Mouse (Mus musculus) left cerebral cortex, postnatal 10 days (tissue): Measurements from ENCODE around the gene Rgma. TPM values are rescaled to one million over a fixed set of nuclear protein-coding genes. Genes with fewer than 3 reads are reported as not detected.
A peak's percentile ranks its signal among the peaks of the same experiment; 100 is the strongest.

Experiments used
- DNase-seq, 2 experiments: peaks; one replicate each; pipeline ENCODE4 v3.0.0; 2021 to 2022; ENCODE audit warnings: low spot score in 2 of 2, mixed read lengths in 1 of 2; ENCODE audit errors: extremely low spot score in 1 of 2
- intact Hi-C: fragments of 180-260 bp; cut with DNase I; formaldehyde crosslinking; loops from one replicate; pipeline ENCODE4 v1.15.1; 2025
- total RNA-seq, 2 experiments: library from RNA; stranded (reverse); gene quantifications; 2 replicates each; pipeline ENCODE4 v1.2.3; 2021

Gene Rgma
- total RNA-seq, 2 experiments from 2014 or later, result 151 to 153 TPM

- DNase-seq, result no peak
Measured at GRCm38 (mm10) chr7:73365965-73366364, 9.3 kb upstream of the Rgma start.

DNA sequence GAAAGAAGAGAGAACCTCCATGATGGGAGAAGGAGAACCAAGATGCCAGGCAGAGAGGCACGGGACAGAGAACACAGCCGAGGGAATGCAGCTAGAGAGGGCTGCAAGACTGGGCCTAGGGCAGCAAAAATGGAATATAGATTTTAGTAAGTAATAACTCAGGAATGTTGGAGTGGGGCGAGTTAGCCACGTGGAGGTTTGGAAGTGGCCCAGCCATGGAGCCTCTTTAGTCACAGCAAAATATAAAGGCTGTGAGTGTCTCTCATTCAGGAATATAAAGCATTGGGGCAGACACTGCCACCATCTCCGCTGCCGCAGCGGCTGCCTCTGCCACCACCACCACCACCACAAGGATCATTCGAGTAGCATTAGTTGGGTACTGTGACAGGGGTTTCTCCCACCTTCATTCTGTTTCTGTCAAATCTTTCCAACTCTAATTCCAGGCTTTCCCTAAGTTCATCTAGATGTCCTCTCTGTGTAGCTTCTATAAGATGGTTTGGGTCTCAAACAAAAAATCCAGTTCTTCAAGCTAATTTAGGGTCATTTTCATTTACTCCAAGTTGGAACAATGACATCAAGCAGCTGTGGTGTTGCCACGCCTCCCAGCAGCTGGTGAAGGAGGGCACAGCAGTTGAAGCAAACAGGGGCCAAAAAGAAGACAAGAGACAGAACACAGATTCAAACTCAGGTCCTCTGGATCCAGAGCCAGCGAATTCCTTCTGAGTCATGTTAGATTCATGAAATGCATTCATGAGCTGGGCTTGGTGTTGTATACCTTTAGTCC lies 7.4 kb upstream of the Rgma start:
- no peak for DNase-seq
- intact Hi-C loops, result no loop called here

More at GRCm38 (mm10) chr7:73365965-73366364, 9.3 kb upstream of the Rgma start:
- intact Hi-C loops, result no loop called here

DNA sequence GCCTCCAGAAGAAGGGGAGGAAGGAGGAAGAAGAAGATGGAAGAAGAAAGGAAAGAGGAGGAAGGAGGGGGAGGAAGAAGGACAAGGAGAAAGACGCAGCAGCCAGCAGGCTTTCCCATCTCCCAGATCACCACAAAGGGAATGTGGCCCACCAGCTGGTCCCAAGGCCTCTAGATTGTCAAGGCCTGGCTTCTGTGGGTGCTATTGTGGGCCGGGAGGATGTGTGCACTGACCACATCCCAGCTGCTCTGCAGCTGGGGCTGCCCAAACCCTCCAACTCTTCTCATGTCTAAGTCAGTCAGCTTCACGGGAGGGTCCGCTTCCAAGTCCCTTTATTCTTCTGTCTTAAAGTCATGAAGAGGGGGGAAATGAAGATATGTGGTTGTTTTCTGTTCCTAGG lies 5.3 kb upstream of the Rgma start:
- no peak for DNase-seq
- intact Hi-C loops, result loop anchor here (5.0 kb wide), 1 partner anchor 43 kb away; no protein-coding TSS in a partner anchor

DNA sequence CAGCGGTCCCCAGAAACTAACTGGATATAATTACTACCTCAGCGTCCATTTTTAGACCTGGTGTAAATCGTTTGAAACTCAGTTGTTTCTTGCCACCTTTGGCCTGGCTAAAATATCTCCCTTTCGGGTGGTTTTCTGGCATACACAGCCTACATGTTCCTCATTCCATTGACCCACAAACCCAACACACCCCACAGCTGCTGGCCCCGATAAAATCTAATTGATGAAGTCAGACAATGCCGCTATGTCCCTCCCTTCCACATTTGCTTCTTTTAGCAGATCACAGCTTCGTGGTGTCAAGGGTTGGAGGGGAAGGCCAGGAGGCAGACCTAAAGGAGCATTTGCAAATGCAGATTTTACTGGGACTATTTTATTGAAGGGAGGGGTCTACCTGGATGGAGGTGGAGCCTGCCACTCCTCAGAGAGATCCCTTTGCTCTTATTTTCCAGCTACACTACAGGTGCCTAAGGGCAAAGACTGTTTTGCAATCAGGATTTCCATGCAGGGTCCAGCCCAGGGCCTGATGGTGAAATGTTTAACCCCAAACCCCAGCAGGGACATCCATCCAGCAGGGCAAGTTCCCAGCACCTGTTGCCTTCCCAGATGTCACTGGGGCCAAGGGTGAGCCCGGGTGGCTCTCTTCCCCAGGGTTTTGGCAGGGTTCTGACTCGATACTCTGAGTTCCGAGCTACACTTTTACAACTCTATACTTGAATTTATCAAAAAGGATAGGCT lies 3.6 kb upstream of the Rgma start:
- intact Hi-C loops, result loop anchor here (5.0 kb wide), 1 partner anchor 44 kb away; no protein-coding TSS in a partner anchor
- no peak for DNase-seq

DNA sequence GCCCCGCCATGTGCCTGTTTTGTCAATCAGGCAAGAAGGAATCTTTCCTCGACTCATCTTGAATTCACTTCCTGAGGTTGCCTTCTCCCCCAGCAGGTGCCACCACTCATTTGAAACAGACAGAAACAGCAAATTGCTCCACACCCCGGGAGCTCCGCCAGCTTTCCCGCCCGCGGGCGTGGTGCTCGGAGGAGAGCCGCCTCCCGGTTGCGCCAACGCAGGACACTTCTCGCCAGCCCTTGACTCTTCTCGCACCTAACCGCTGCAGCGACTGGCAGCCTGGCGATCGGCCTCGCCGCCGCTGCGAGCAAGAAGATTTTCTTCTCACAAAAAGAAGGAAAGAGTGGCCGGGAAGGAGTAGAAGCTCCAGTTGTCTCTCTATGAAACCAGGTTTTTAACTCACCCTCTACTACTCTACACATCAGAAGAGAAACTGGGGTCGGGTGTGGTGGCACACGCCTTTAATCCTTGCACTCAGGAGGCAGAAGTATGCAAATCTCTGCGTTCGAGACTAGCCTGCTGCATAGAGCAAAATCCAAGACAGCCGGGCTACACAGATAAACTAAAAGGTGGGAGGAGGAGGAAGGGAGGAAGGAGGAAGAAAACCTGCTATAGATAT lies 2.8 kb upstream of the Rgma start:
- intact Hi-C loops, result loop anchor here (5.0 kb wide), 1 partner anchor 45 kb away; no protein-coding TSS in a partner anchor
- DNase-seq, result peak in 1 of 2 experiments; percentile 81

DNA sequence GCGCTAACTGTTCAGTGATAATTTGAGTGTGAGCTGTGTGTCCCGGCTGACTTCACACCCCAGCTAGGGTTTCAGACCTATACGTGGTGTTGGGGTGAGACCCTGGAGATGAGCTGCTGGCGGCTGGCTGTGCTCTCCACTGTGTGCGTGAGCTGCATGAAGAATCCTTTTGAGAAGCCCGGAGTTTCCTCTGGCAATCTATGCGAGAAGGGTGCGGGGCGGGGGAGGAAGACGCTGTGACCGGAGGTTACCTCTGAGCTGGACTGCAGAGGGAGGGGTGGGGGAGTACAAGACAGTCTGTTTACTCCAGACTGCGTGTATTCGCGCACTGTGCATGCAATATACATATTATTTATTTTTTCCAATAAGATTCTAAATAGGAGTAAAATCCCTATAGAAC lies 582 bp upstream of the Rgma start:
- DNase-seq, result peak; percentile 69 to 84
- intact Hi-C loops, result loop anchor here (5.0 kb wide), 4 partner anchors 47 to 347 kb away; no protein-coding TSS in a partner anchor

DNA sequence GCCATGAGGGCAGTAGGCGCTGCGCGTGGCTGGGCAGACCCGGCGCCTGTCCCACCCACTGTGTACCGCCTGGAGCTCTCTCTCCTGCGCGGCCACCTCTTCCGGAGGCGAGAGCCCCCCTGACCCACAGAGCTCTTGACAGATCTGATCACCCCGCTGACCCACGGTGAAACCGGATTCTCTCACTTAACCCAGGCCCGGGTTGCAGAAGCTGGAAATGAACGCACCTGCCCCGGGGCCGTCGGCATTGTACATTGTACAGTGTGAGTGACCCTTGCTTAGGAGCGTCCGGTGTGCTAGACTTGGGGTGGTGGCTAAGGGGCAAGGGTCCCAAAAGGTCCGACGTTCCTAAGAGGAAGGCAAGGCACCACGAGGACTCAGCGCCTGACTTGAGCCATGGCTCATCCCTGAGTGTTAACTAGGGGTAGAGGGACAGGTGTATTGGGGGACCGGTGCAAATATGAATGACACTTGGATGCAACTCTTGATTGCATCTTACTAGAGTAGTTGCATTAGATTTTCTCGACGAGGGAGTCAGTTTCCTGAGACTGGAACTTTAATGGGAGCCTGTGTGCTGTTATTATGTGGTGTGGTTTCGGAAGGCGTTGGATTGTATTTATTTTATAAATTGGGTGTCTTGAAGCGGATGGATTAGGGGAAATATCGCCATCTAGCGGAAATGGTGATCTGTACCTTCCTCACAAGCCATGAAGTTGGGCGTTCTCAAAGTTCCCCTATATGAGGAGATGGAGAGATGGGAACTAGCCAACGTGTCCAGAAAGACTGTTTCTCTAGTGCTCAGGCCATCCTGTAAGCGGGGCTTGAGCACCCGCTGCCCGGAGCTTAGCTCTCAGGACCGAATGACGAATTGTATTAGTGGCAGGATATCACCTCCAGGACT lies 1.0 kb downstream of the Rgma start:
- intact Hi-C loops, result loop anchor here (2.0 to 5.0 kb wide), 4 partner anchors 154 to 970 kb away; no protein-coding TSS in a partner anchor
- DNase-seq, result peak; percentile 60 to 87

GRCm38 (mm10) chr7:73377307-73377706 lies 2.0 kb downstream of the Rgma start:
- DNase-seq, result no peak
- intact Hi-C loops, result loop anchor here (2.0 to 5.0 kb wide), 4 partner anchors 155 to 971 kb away; no protein-coding TSS in a partner anchor

DNA sequence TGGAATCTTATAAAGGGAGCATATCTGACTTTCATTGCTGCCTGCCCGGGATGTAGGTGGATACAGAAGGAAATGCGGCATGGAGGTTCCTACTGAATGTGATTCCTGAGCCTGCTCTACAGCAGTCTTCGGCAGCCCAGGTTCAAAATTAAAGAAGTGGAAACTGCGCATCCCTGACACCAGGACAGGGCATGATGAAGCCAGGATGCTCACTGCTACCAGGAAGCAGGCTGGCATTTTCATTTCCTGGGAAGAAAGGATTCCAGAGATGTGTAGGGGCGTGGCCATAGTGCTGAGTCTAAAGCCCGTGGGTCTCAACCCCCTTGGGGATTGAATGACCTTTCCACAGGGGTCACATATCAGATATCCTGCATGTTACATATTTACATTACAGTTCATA lies 2.7 kb downstream of the Rgma start:
- intact Hi-C loops, result loop anchor here (5.0 kb wide), 3 partner anchors 156 to 351 kb away; no protein-coding TSS in a partner anchor
- DNase-seq, result no peak

DNA sequence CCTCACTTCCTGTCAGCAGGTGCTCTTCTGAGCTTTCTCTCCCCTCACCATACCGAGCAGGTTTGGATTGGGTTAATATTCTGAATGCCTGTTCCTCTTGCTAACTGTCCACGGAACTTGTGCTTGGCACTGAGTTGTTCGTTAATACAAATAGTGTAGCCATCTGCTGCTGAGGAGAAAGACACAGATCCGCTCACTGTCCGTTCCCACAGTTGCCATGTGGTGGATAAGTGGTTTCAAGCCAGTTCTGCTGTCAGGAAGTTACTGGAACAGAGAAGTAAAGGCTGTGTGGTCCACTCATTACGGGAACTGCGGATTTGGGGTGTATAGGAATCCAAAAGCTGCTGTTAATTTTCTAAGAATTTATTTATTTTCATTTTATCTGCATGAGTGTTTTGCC lies 7.5 kb downstream of the Rgma start:
- intact Hi-C loops, result no loop called here

GRCm38 (mm10) chr7:73388866-73389265 lies 13.6 kb downstream of the Rgma start:
- DNase-seq, result no peak

More for the DNA sequence above, 7.5 kb downstream of the Rgma start:
- no peak for DNase-seq

DNA sequence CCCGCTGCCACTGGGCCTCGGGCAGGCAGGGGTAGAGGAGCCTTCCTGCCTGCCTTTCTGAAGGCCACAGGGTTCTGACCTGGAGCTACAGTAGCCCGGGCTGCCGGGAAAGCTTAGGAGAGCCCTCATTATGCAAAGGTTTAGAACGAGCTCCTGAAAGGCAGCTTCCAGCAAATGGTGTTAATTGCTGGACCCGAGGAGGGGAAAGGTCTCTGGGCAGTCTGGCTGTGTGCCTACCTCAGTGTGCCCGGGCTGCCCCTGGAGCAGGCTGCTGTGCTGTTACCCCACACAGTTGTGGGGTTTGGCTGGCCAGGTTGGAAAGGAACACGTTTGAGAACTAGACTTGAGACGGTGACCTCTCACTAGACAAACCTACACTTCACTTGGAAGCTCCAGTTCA lies 14.1 kb downstream of the Rgma start:
- intact Hi-C loops, result no loop called here
- no peak for DNase-seq

More at GRCm38 (mm10) chr7:73388866-73389265, 13.6 kb downstream of the Rgma start:
- intact Hi-C loops, result no loop called here

- intact Hi-C loops, result no loop called here
- no peak for DNase-seq
Measured at GRCm38 (mm10) chr7:73389871-73390294, 14.6 kb downstream of the Rgma start.

GRCm38 (mm10) chr7:73390426-73391001 lies 15.2 kb downstream of the Rgma start:
- no peak for DNase-seq
- intact Hi-C loops, result no loop called here

DNA sequence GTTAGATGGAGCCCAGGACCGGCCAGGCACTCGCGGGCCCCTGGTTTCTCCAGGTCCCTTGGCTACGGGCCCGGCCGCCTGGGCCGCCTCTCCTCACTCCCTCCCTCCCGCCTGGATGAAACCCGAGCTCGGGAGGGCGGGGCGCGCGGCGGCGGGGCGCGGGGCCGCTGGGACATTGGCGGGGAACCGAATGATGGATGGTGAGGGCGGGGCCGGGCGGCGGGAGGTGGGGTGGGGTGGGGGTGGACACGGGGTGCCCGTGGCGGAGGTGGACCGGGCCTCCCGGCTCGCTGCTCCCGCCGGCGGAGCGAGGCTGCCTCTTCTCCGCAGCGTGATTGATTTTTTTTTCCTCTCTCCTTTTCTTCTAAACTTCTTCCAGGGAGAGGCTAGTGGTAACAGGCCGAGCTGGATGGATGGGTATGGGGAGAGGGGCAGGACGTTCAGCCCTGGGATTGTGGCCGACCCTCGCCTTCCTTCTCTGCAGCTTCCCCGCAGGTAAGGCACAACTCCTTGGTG lies 15.8 kb downstream of the Rgma start:
- intact Hi-C loops, result no loop called here
- DNase-seq, result peak; percentile 69 to 92

DNA sequence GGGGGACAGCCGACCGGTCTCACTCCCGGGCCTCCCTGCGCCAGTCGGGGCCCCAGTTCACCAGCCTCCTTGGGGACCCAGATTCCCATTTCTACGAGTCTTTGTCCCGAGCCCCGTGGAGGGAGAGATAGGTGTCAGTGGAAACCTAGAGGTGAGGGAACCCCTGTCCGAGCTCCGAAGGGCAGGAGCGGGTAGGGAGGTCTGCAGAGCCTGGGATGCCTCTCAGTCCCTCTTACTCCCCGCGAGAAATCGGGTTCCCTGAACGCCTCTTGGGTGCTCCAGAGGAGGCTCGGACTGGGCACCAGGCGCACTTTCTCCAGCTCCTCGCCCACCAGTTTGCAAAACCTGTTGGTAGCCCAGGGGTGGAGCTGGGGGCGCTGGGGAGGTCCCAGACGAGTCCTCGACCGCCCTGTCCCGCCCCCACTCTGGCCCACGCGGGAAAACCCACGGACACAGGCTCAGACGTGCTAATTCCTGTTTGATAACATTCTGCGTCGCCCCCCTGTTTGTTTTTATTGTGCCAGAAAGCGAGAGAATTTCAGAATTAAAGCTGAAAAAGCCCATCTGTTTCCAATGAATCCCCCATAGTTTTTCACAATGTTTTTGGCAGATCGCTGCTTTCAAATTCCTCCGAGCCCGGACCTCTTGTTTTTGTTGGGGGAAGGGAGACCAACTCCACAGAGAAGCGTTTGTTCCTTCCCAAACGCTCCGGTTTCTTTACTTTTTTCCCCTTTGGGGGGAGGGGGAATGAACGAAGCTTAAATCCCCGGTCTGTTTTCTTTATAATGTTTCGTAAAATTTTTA lies 16.4 kb downstream of the Rgma start:
- intact Hi-C loops, result no loop called here
- peak in 1 of 2 experiments; percentile 77 for DNase-seq

GRCm38 (mm10) chr7:73392359-73392758 lies 17.1 kb downstream of the Rgma start:
- intact Hi-C loops, result no loop called here
- no peak for DNase-seq
